Mouse (Mus musculus) erythroid progenitor cell, adult 5-6 weeks (primary cell): ENCODE measurements around the gene Rasl12. TPM values are rescaled to one million over a fixed set of nuclear protein-coding genes. Genes with fewer than 3 reads are reported as not detected.

Source experiments
- ATAC-seq: replicated peaks from 2 replicates; pipeline ENCODE4 v1.8.0; 2016; ENCODE audit warnings: moderate number of reproducible peaks, mild to moderate bottlenecking, moderate TSS enrichment, inconsistent platforms; ENCODE audit not compliant: poor library complexity, low FRiP score, severe bottlenecking
- total RNA-seq, 2 experiments: library from RNA; stranded (forward) in 1 of 2; stranded (reverse) in 1 of 2; fragments of 150-400 nt in 1 of 2; fragments of 186-747, 209-891 nt in 1 of 2; gene quantifications; 2 replicates each; pipeline versions ENCODE4 v1.2.3 to v1.2.4; 2015 to 2017; ENCODE audit warnings: low replicate concordance in 2 of 2

The Rasl12 gene
- total RNA-seq, 2 experiments from 2014 or later, result not detected

- ATAC-seq, result peak; percentile 51
Measured at GRCm38 (mm10) chr9:65434140-65434539, 35.8 kb downstream of the Rasl12 start.

- no peak for ATAC-seq
Measured at GRCm38 (mm10) chr9:65435211-65435610, 36.9 kb downstream of the Rasl12 start.

GRCm38 (mm10) chr9:65435671-65436301, 37.5 kb downstream of the Rasl12 start, which contains the start of gene Mtfmt:
Gene Mtfmt (plus strand): TSS chr9:65435782.
- ATAC-seq, result peak; percentile 96

- no peak for ATAC-seq
Measured at GRCm38 (mm10) chr9:65444692-65445091, 46.4 kb downstream of the Rasl12 start.

- no peak for ATAC-seq
Measured at GRCm38 (mm10) chr9:65447951-65448350, 49.6 kb downstream of the Rasl12 start.

- ATAC-seq, result no peak
Measured at GRCm38 (mm10) chr9:65458975-65459374, 60.7 kb downstream of the Rasl12 start.

GRCm38 (mm10) chr9:65460198-65460597, 61.9 kb downstream of the Rasl12 start:
- no peak for ATAC-seq

GRCm38 (mm10) chr9:65460732-65461442, 62.6 kb downstream of the Rasl12 start, which contains the start of gene Spg21:
Gene Spg21 (plus strand): TSS chr9:65460947.
- ATAC-seq, result peak; percentile 79

GRCm38 (mm10) chr9:65462544-65462943, 64.2 kb downstream of the Rasl12 start:
- no peak for ATAC-seq

- ATAC-seq, result no peak
Measured at GRCm38 (mm10) chr9:65464161-65464560, 65.9 kb downstream of the Rasl12 start.

Other genes with a start within 250 kb of the Rasl12 start
- 17.7 and 28.5 TPM in 2 replicates for gene Parp16, start 203.2 kb upstream of the Rasl12 start, total RNA-seq (2015; ENCODE audit: low replicate concordance)
- 13.7 and 15.2 TPM in 2 replicates for gene Parp16, start 203.2 kb upstream of the Rasl12 start, total RNA-seq (2017; ENCODE audit: low replicate concordance)
- gene Cilp, start 133.3 kb upstream of the Rasl12 start, total RNA-seq (2015; ENCODE audit: low replicate concordance), result not detected in 2 replicates
- not detected in 2 replicates for gene Cilp, start 133.3 kb upstream of the Rasl12 start, total RNA-seq (2017; ENCODE audit: low replicate concordance)
- 20.1 and 20.2 TPM in 2 replicates for gene Clpx, start 104.2 kb upstream of the Rasl12 start, total RNA-seq (2015; ENCODE audit: low replicate concordance)
- gene Clpx, start 104.2 kb upstream of the Rasl12 start, total RNA-seq (2017; ENCODE audit: low replicate concordance), result 30.4 and 56.9 TPM in 2 replicates
- 7.2 and 13.4 TPM in 2 replicates for gene Pdcd7, start 52.4 kb upstream of the Rasl12 start, total RNA-seq (2015; ENCODE audit: low replicate concordance)
- gene Pdcd7, start 52.4 kb upstream of the Rasl12 start, total RNA-seq (2017; ENCODE audit: low replicate concordance), result 8.4 and 13.3 TPM in 2 replicates
- gene Ubap1l, start 37.5 kb upstream of the Rasl12 start, total RNA-seq (2015; ENCODE audit: low replicate concordance), result not detected in 2 replicates
- not detected in 2 replicates for gene Ubap1l, start 37.5 kb upstream of the Rasl12 start, total RNA-seq (2017; ENCODE audit: low replicate concordance)
- gene Kbtbd13, start 6.9 kb upstream of the Rasl12 start, total RNA-seq (2015; ENCODE audit: low replicate concordance), result not detected in 2 replicates
- gene Kbtbd13, start 6.9 kb upstream of the Rasl12 start, total RNA-seq (2017; ENCODE audit: low replicate concordance), result not detected in 2 replicates
- not detected in 2 replicates for gene Slc51b, start 24.4 kb downstream of the Rasl12 start, total RNA-seq (2015; ENCODE audit: low replicate concordance)
- gene Slc51b, start 24.4 kb downstream of the Rasl12 start, total RNA-seq (2017; ENCODE audit: low replicate concordance), result not detected in 2 replicates
- gene Mtfmt, start 37.3 kb downstream of the Rasl12 start, total RNA-seq (2015; ENCODE audit: low replicate concordance), result 4.6 and 14.4 TPM in 2 replicates
- gene Mtfmt, start 37.3 kb downstream of the Rasl12 start, total RNA-seq (2017; ENCODE audit: low replicate concordance), result 1.2 and 5.5 TPM in 2 replicates
- gene Spg21, start 62.4 kb downstream of the Rasl12 start, total RNA-seq (2015; ENCODE audit: low replicate concordance), result 11.5 and 18.4 TPM in 2 replicates
- 5.8 and 6.6 TPM in 2 replicates for gene Spg21, start 62.4 kb downstream of the Rasl12 start, total RNA-seq (2017; ENCODE audit: low replicate concordance)
- not detected in 2 replicates for gene Ankdd1a, start 121.7 kb downstream of the Rasl12 start, total RNA-seq (2015; ENCODE audit: low replicate concordance)
- gene Ankdd1a, start 121.7 kb downstream of the Rasl12 start, total RNA-seq (2017; ENCODE audit: low replicate concordance), result not detected in 2 replicates
- gene Plekho2, start 181.5 kb downstream of the Rasl12 start, total RNA-seq (2015; ENCODE audit: low replicate concordance), result 32.3 and 42.2 TPM in 2 replicates
- gene Plekho2, start 181.5 kb downstream of the Rasl12 start, total RNA-seq (2017; ENCODE audit: low replicate concordance), result 48.6 and 54.6 TPM in 2 replicates
- 75.0 and 77.1 TPM in 2 replicates for gene Pif1, start 188.7 kb downstream of the Rasl12 start, total RNA-seq (2015; ENCODE audit: low replicate concordance)
- gene Pif1, start 188.7 kb downstream of the Rasl12 start, total RNA-seq (2017; ENCODE audit: low replicate concordance), result 68.7 and 94.9 TPM in 2 replicates
- 9.6 TPM in 1 of 2 replicates, not detected in the other for gene Rbpms2, start 231.1 kb downstream of the Rasl12 start, total RNA-seq (2015; ENCODE audit: low replicate concordance)
- gene Rbpms2, start 231.1 kb downstream of the Rasl12 start, total RNA-seq (2017; ENCODE audit: low replicate concordance), result not detected in 2 replicates